Mouse (Mus musculus): ENCODE results near the gene Mettl23. TPM values are rescaled to one million over a fixed set of nuclear protein-coding genes. Genes with fewer than 3 reads are reported as not detected.

Mettl23 gene
- polyA plus RNA-seq, 1 experiment from 2014 or later, result 79.9 TPM

DNA sequence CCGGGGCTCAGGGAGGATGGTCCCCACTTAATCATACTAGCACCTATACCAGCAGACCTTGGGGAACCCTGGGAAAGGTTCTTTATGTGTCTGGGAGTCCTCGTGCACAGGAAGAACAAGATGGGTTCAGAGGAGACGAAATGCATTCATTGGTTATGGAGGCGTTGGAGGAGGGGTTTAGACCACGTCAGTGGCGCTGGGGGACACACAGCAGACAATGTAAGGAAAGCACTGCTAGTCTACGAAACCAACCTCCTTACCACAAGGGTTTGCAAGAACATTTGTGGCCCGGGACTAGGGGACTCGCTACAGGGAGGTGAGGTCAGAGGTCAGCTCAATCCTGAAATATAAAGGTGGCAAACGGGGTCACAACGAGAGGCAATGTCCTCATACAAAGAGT is 32.5 kb upstream of the Mettl23 start:
- Histone ChIP-seq H3K4me1 (peaks cover 76% of the 10 kb centered on the region), H3K9ac (0 out of 2 replicates have a peak overlapping the region, but pooled peaks have one; percentile 18), H3K27me3 (no peaks in the 10 kb centered on the region), H3K4me3 (replicated peaks) (no peak overlapping the region), H3K36me3 (no peaks in the 10 kb centered on the region; the same call in 1 of the 2 replicates), H3K27ac (replicated peaks) (no peak overlapping the region), H3K9me3 (replicated peaks) (no peaks in the 10 kb centered on the region), H3K4me2 (replicated peaks) (no peak overlapping the region)
- ATAC-seq (ENCODE audit: insufficient number of reproducible peaks, low FRiP score, low TSS enrichment, low read depth), result no peak
- WGBS, result 69% methylated on average over 11 of the region's 11 CpGs

DNA sequence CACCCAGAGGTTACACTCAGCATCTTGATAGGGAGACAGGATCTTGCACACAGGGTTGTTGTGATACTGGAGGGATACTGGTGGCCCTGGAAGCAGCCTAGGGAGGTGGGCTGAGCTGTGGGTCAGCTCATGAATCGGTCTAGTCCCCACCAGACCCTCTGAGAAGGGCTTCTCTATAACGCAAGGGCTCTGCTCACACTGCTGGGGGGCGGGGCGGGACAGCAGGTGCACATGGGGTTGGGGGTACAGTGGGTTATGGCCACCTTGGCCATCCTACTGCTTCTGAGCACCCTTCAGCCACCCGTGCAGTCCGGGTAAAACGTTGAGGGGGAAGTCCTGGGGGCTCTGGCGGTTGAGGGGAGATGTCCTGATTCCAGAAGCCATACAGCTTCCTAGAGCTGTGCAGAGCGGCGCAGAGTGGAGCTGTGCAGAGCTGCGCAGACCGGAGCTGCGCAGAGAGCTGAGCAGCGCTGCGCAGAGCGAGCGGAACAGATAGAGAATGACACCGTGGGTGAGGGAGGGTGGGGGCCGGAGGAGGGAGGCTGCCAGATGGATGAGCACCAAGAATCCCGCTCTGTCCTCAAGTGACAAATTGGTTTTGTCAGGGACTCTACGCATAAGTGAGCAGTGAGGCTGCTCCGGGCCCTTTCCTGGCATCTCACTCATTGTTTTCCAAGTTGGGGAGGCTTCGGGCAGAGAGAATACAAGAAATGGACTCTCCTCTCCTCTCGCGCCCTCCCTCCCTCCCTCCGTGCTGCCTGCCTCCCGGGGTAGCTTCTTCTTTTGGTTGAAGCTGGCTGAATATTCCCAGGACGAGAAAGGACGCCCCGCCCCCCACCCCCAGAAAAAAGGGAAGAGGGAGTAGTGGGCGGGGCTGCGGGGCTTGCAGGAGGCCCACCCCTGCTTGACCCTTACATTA is 31.8 kb upstream of the Mettl23 start:
- Histone ChIP-seq H3K9me3 (replicated peaks) (no peaks in the 10 kb centered on the region), H3K9ac (peak overlapping the region; percentile 18; the same call in 1 of the 2 replicates), H3K27me3 (no peaks in the 10 kb centered on the region), H3K27ac (replicated peaks) (peak overlapping the region; percentile 83), H3K36me3 (no peaks in the 10 kb centered on the region; the same call in 1 of the 2 replicates), H3K4me3 (replicated peaks) (peak overlapping the region; percentile 31), H3K4me1 (peaks cover 78% of the 10 kb centered on the region), H3K4me2 (replicated peaks) (peak overlapping the region; percentile 55)
- 9% methylated on average over 32 of the region's 32 CpGs for WGBS
- ATAC-seq (ENCODE audit: insufficient number of reproducible peaks, low FRiP score, low TSS enrichment, low read depth), result peak; percentile 83

GRCm38 (mm10) chr11:116812793-116813529 is 30.1 kb upstream of the Mettl23 start:
- ATAC-seq (ENCODE audit: insufficient number of reproducible peaks, low FRiP score, low TSS enrichment, low read depth), result no peak

GRCm38 (mm10) chr11:116813610-116814009 is 29.5 kb upstream of the Mettl23 start:
- Histone ChIP-seq H3K4me2 (replicated peaks) (no peak overlapping the region), H3K4me1 (peaks cover 71% of the 10 kb centered on the region), H3K36me3 (no peaks in the 10 kb centered on the region; the same call in 1 of the 2 replicates), H3K27ac (replicated peaks) (peak overlapping the region; percentile 96), H3K9ac (no peak overlapping the region), H3K4me3 (replicated peaks) (no peak overlapping the region), H3K9me3 (replicated peaks) (no peaks in the 10 kb centered on the region), H3K27me3 (no peaks in the 10 kb centered on the region)
- ATAC-seq (ENCODE audit: insufficient number of reproducible peaks, low FRiP score, low TSS enrichment, low read depth), result no peak
- WGBS, result 73% methylated on average over 13 of the region's 13 CpGs

More at GRCm38 (mm10) chr11:116812793-116813529, 30.1 kb upstream of the Mettl23 start:
- H3K36me3 ChIP-seq, result no peaks in the 10 kb centered on the region; the same call in 1 of the 2 replicates
- no peaks in the 10 kb centered on the region for H3K27me3 ChIP-seq
- H3K4me3 ChIP-seq (replicated peaks), result no peak overlapping the region
- no peaks in the 10 kb centered on the region for H3K9me3 ChIP-seq (replicated peaks)
- peaks cover 73% of the 10 kb centered on the region for H3K4me1 ChIP-seq
- no peak overlapping the region; the same call in 1 of the 2 replicates for H3K4me2 ChIP-seq (replicated peaks)
- peak overlapping the region; percentile 96 for H3K27ac ChIP-seq (replicated peaks)
- no peak overlapping the region for H3K9ac ChIP-seq
- 39% methylated on average over 21 of the region's 21 CpGs for WGBS

DNA sequence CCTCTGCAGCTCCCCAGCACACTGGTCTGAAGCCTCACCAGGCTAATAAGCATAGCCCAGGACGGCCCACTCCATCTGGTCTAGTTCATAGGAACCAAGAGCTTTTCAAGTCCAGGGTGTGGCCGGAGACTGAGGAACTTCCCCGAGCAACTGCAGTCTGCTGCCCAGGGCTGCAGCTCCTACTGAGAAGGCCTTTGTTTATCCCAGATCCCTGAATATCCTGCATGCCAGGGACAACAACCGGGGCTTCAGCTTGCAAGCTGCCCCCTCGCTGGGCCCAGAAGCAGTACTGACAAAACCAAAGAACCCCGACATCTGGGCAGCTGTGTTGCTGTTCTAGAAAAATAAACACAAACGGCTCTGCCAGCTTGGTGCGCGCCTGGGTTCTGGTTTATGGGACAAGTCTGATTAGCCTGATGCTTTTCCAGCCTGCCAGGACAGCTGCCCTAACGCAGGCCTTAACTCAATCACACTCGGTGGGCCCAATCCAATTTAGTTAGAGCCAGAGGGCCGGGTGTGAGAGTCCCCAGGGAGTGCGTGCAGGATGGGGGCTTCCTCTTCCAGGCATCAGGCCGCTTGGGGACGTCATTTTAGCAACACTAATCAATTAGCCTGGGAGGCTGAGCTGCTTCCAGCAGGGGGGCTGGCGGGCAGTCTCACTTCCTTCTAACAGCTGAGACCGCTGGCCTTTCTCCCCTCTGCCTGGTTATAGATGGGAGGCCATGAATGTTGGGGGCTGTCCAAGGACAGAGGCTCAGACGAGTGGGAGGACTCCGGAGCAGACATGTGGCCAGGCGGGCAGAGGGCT is 28.8 kb upstream of the Mettl23 start:
- ATAC-seq (ENCODE audit: insufficient number of reproducible peaks, low FRiP score, low TSS enrichment, low read depth), result peak; percentile 56
- 11% methylated on average over 20 of the region's 20 CpGs for WGBS
- H3K36me3 ChIP-seq, result no peaks in the 10 kb centered on the region; the same call in 1 of the 2 replicates
- peaks cover 75% of the 10 kb centered on the region for H3K4me1 ChIP-seq
- H3K27me3 ChIP-seq, result no peaks in the 10 kb centered on the region
- H3K9me3 ChIP-seq (replicated peaks), result no peaks in the 10 kb centered on the region
- H3K9ac ChIP-seq, result no peak overlapping the region
- H3K27ac ChIP-seq (replicated peaks), result peak overlapping the region; percentile 96
- H3K4me2 ChIP-seq (replicated peaks), result peak overlapping the region; percentile 24
- no peak overlapping the region for H3K4me3 ChIP-seq (replicated peaks)

GRCm38 (mm10) chr11:116814884-116815415 is 28.1 kb upstream of the Mettl23 start:
- Histone ChIP-seq H3K27me3 (no peaks in the 10 kb centered on the region), H3K4me2 (replicated peaks) (peak overlapping the region; percentile 24), H3K27ac (replicated peaks) (peak overlapping the region; percentile 96), H3K4me3 (replicated peaks) (no peak overlapping the region), H3K9ac (no peak overlapping the region), H3K9me3 (replicated peaks) (no peaks in the 10 kb centered on the region), H3K36me3 (no peaks in the 10 kb centered on the region), H3K4me1 (peaks cover 81% of the 10 kb centered on the region)
- ATAC-seq (ENCODE audit: insufficient number of reproducible peaks, low FRiP score, low TSS enrichment, low read depth), result no peak
- WGBS, result 16% methylated on average over 7 of the region's 7 CpGs

- Histone ChIP-seq H3K27ac (replicated peaks) (no peak overlapping the region), H3K27me3 (no peaks in the 10 kb centered on the region), H3K9ac (no peak overlapping the region), H3K9me3 (replicated peaks) (no peaks in the 10 kb centered on the region), H3K4me3 (replicated peaks) (no peak overlapping the region), H3K4me1 (peaks cover 79% of the 10 kb centered on the region), H3K4me2 (replicated peaks) (no peak overlapping the region), H3K36me3 (no peaks in the 10 kb centered on the region)
- ATAC-seq (ENCODE audit: insufficient number of reproducible peaks, low FRiP score, low TSS enrichment, low read depth), result no peak
- 63% methylated on average over 5 of the region's 5 CpGs for WGBS
Measured at GRCm38 (mm10) chr11:116816769-116817168, 26.3 kb upstream of the Mettl23 start.

GRCm38 (mm10) chr11:116817567-116817966 is 25.5 kb upstream of the Mettl23 start:
- peaks cover 80% of the 10 kb centered on the region for H3K4me1 ChIP-seq

DNA sequence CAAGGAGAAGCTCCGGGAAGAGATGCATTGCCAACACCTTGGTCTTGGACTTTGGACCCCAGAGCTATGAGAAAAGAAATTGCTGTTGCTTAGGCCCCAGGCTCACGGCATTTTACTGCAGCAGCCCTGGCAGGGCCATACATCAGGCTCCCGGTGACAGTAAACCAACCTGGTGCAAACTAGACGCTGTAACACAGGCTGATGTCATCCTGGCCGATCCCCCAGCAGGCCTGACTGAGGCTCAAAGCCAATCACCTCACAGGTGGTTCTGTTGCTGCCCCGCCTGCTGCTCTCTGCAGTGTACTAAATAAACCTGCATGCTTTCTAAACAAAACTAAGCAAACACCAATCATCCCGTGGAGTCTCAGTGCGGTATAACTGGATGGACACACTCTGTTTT is 24.4 kb upstream of the Mettl23 start:
- Histone ChIP-seq H3K36me3 (no peaks in the 10 kb centered on the region), H3K4me1 (peaks cover 71% of the 10 kb centered on the region), H3K4me3 (replicated peaks) (no peak overlapping the region), H3K27me3 (no peaks in the 10 kb centered on the region), H3K9ac (no peak overlapping the region; the same call in 1 of the 2 replicates), H3K9me3 (replicated peaks) (no peaks in the 10 kb centered on the region), H3K27ac (replicated peaks) (0 out of 2 replicates have a peak overlapping the region, but pooled peaks have one; percentile 44), H3K4me2 (replicated peaks) (no peak overlapping the region)
- 50% methylated on average over 8 of the region's 8 CpGs for WGBS
- no peak for ATAC-seq (ENCODE audit: insufficient number of reproducible peaks, low FRiP score, low TSS enrichment, low read depth)

More at GRCm38 (mm10) chr11:116817567-116817966, 25.5 kb upstream of the Mettl23 start:
- Histone ChIP-seq H3K27me3 (no peaks in the 10 kb centered on the region), H3K27ac (replicated peaks) (no peak overlapping the region), H3K4me2 (replicated peaks) (no peak overlapping the region), H3K4me3 (replicated peaks) (no peak overlapping the region), H3K36me3 (no peaks in the 10 kb centered on the region), H3K9me3 (replicated peaks) (no peaks in the 10 kb centered on the region), H3K9ac (no peak overlapping the region)
- WGBS, result 97% methylated on average over 5 of the region's 5 CpGs
- ATAC-seq (ENCODE audit: insufficient number of reproducible peaks, low FRiP score, low TSS enrichment, low read depth), result no peak

DNA sequence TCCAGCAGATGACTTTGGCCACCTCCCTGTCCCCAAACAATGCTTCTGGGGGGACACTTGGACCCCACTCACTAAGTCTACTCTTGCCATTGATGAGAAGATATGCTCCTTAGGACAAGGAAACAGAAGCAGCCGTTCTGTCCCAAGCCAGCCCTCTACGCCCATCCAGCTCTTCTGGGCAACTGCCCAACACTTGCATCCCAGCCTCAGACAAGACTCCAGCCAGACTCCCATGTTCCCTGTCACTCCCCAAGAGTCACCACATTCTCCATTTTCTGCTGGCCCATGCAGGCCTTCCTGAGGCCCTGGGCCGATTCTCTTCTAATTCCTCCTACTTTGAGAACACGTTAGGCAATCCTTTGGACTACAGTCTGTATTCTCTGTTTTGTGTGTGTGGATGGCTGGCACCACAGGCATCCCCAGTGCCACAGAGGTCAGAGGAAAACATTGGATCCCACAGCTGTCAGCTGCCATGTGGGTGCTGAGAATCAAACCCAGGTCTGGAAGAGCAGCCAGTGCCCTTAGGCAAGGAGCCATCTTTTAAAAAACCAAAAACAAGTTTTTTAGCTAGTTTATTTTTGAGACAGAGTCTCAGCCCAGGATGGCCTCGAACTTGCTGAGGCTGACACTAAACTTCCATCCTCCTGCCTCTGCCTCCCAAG is 23.0 kb upstream of the Mettl23 start:
- Histone ChIP-seq H3K4me1 (peaks cover 59% of the 10 kb centered on the region), H3K4me2 (replicated peaks) (no peak overlapping the region), H3K27me3 (no peaks in the 10 kb centered on the region), H3K9me3 (replicated peaks) (no peaks in the 10 kb centered on the region), H3K27ac (replicated peaks) (no peak overlapping the region), H3K9ac (no peak overlapping the region), H3K36me3 (no peaks in the 10 kb centered on the region), H3K4me3 (replicated peaks) (no peak overlapping the region)
- WGBS, result 74% methylated on average over 5 of the region's 5 CpGs
- no peak for ATAC-seq (ENCODE audit: insufficient number of reproducible peaks, low FRiP score, low TSS enrichment, low read depth)
